Mouse (Mus musculus) liver, embryonic 14.5 days (tissue): ENCODE measurements at regions not wholly inside any gene's neighbourhood (a gene's known extent, or its start where the extent isn't known, plus 50 kb on each side); places are given as distances from the start of the nearest gene placed in this dataset.

Source experiments
- CTCF ChIP-seq: IDR thresholded peaks from 2 replicates; pipeline ENCODE4 v1.5.1; 2016; ENCODE audit warnings: antibody characterized with exemption, low read depth, control low read depth
- EP300 ChIP-seq: IDR thresholded peaks from 2 replicates; pipeline ENCODE4 v1.6.1; 2016; ENCODE audit warnings: antibody characterized with exemption, low read depth

DNA sequence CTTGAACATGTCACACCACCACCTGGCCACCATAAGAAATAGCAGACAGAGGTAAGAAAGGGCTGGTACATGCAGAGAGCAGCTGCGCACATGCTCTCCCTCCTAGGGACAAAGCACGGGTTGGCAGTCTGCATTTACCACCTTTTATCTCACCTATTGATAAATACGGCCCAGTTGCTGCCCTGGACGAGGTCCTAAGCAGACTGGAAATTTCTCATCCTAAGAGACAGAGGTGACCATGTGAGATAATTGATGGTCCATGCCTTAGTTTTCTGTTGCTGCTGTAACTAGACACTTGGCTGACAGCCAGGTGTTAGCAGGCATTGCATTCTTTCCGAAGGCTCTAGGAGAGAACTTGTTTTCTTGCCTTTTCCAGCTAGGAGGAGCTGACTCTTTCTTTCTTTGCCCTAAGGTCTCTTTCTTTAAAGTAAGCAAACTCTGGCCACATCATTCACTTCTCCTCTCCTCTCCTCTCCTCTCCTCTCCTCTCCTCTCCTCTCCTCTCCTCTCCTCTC is 526.8 kb upstream of the Kdm8 start:
- no peak for TF ChIP-seq CTCF
- no peak for TF ChIP-seq EP300
